Mouse (Mus musculus): ENCODE data around the gene Smc3.

Smc3 gene

GRCm38 (mm10) chr19:53599757-53600539, at the start of gene Smc3:
Smc3 (plus strand) TSS chr19:53600398.
- WGBS: 1% methylated on average over 70 of the region's 70 CpGs

- WGBS: 53% methylated on average over 12 of the region's 12 CpGs
Observed at GRCm38 (mm10) chr19:53550972-53551371, 49.2 kb upstream of the Smc3 start.

GRCm38 (mm10) chr19:53552216-53552786, 47.9 kb upstream of the Smc3 start:
- 61% methylated on average over 10 of the region's 10 CpGs for WGBS

- 46% methylated on average over 6 of the region's 6 CpGs for WGBS
Observed at GRCm38 (mm10) chr19:53552795-53553194, 47.4 kb upstream of the Smc3 start.

GRCm38 (mm10) chr19:53554402-53554801, 45.8 kb upstream of the Smc3 start:
- 89% methylated on average over 11 of the region's 11 CpGs for WGBS

- 63% methylated on average over 5 of the region's 5 CpGs for WGBS
Observed at GRCm38 (mm10) chr19:53554981-53555616, 45.1 kb upstream of the Smc3 start.

- WGBS: 47% methylated on average over 6 of the region's 6 CpGs
Observed at GRCm38 (mm10) chr19:53556841-53557240, 43.4 kb upstream of the Smc3 start.

- 46% methylated on average over 20 of the region's 20 CpGs for WGBS
Observed at GRCm38 (mm10) chr19:53557267-53557936, 42.8 kb upstream of the Smc3 start.

GRCm38 (mm10) chr19:53560436-53560835, 39.8 kb upstream of the Smc3 start:
- 82% methylated on average over 3 of the region's 3 CpGs for WGBS

- 74% methylated on average over 4 of the region's 4 CpGs for WGBS
Observed at GRCm38 (mm10) chr19:53564174-53564573, 36.0 kb upstream of the Smc3 start.

GRCm38 (mm10) chr19:53565565-53566277, 34.5 kb upstream of the Smc3 start:
- 83% methylated on average over 14 of the region's 14 CpGs for WGBS

- WGBS: 23% methylated on average over 11 of the region's 11 CpGs
Observed at GRCm38 (mm10) chr19:53567864-53568263, 32.3 kb upstream of the Smc3 start.

GRCm38 (mm10) chr19:53568553-53568952, 31.6 kb upstream of the Smc3 start:
- WGBS: 89% methylated on average over 3 of the region's 3 CpGs

GRCm38 (mm10) chr19:53571056-53571455, 29.1 kb upstream of the Smc3 start:
- WGBS: 93% methylated on average over 4 of the region's 4 CpGs

GRCm38 (mm10) chr19:53571501-53572428, 28.4 kb upstream of the Smc3 start:
- 81% methylated on average over 18 of the region's 18 CpGs for WGBS

- 85% methylated on average over 12 of the region's 12 CpGs for WGBS
Observed at GRCm38 (mm10) chr19:53572607-53573006, 27.6 kb upstream of the Smc3 start.

GRCm38 (mm10) chr19:53573151-53573550, 27.0 kb upstream of the Smc3 start:
- 84% methylated on average over 3 of the region's 3 CpGs for WGBS

- WGBS: 62% methylated on average over 8 of the region's 8 CpGs
Observed at GRCm38 (mm10) chr19:53574131-53574530, 26.1 kb upstream of the Smc3 start.

- 88% methylated on average over 7 of the region's 7 CpGs for whole genome bisulfite sequencing
Observed at GRCm38 (mm10) chr19:53574546-53574945, 25.7 kb upstream of the Smc3 start.

- 87% methylated on average over 4 of the region's 4 CpGs for WGBS
Observed at GRCm38 (mm10) chr19:53575296-53576010, 24.7 kb upstream of the Smc3 start.
